9 mouse cellular contexts compared by ENCODE assay signal in the genomic region with DNA sequence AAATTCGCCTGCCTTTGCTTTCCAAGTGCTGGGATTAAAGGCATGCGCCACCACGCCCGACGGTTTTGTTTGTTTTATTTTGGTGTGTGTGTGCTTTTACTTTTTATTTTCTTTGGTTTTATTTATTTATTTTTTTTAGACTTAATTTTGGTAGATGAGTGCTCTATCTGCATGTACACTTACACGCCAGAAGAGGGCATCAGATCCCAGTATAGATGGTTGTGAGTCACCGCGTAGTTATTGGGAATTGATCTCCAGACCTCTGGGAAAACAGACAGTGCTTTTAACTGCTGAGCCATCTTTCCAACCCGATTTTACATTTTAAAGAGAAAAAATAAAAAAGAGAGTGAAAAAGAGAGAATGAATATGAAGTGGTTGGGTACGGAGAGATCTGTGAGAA. TPM values are rescaled to one million over a fixed set of nuclear protein-coding genes. Genes with fewer than 3 reads are reported as not detected.
DNase-seq lines count a peak whose midpoint lies in the region; ATAC-seq and TF ChIP-seq lines count a peak whose summit lies in the region.
"Had no signal": no experiment of that assay in that cellular context is flagged by ENCODE, and none has a peak within 500 bp of the region (broad histone marks: within the 10 kb centered on the region; RNA-seq: fewer than 3 reads in every experiment).

No protein-coding gene starts in this region.

- no peak overlapping the region for H3K4me2 ChIP-seq in lung, postnatal 0 days (replicated peaks; ENCODE audit: low read depth, low read length)
- H3K4me2 ChIP-seq: embryonic facial prominence, embryonic 12.5 days had no signal

- TF ChIP-seq CTCF in brain, embryonic 14.5 days (IDR thresholded peaks at IDR 0.05; ENCODE audit: borderline replicate concordance, extremely low read depth, insufficient read depth, insufficient read length), result peak; percentile 40; the same call in 1 of the 2 replicates
- peak; percentile 56 for TF ChIP-seq CTCF in lung, postnatal 0 days (IDR thresholded peaks at IDR 0.05)

- no peaks in the 10 kb centered on the region for H3K4me1 ChIP-seq in lung, postnatal 0 days (ENCODE audit: insufficient read depth, low read depth, low read length)
- H3K4me1 ChIP-seq: embryonic facial prominence, embryonic 12.5 days had no signal

- no peak overlapping the region for H3K4me3 ChIP-seq in lung, postnatal 0 days (ENCODE audit: low read depth, low read length)
- H3K4me3 ChIP-seq: embryonic facial prominence, embryonic 12.5 days had no signal

- H3K27ac ChIP-seq in lung, postnatal 0 days (ENCODE audit: low read length), result no peak overlapping the region
- H3K27ac ChIP-seq: embryonic facial prominence, embryonic 12.5 days had no signal

- WGBS in lung, postnatal 0 days, result 19% methylated on average over 9 of the region's 10 CpGs

- H3K9ac ChIP-seq in lung, postnatal 0 days (replicated peaks; ENCODE audit: low read depth), result no peak overlapping the region
- H3K9ac ChIP-seq: embryonic facial prominence, embryonic 12.5 days had no signal

- ATAC-seq in lung, postnatal 0 days, result no peak

- no peaks in the 10 kb centered on the region for H3K9me3 ChIP-seq in lung, postnatal 0 days (ENCODE audit: low read length)
- H3K9me3 ChIP-seq: embryonic facial prominence, embryonic 12.5 days had no signal

- peak; percentile 13 for DNase-seq in cerebellum, adult 8-10 months
- DNase-seq in cerebellum, postnatal 4 days (ENCODE audit: low spot score in 2 of 2), result no peak
- peak; percentile 0 to 3 for DNase-seq in left cerebral cortex, postnatal 14 days (ENCODE audit: low spot score in 2 of 2)
- no peak for DNase-seq in left cerebral cortex, adult 11 months (ENCODE audit: low spot score)
- DNase-seq in brain, embryonic 14.5 days (ENCODE audit: low read depth), result peak; percentile 56
- DNase-seq in lung, postnatal 0 days (ENCODE audit: low spot score), result peak; percentile 53
- no peak for DNase-seq in T-cell, adult 2 months (ENCODE audit: low spot score)
- no peak for DNase-seq in layer of hippocampus, postnatal 25 days (ENCODE audit: extremely low spot score in 1 of 2, low spot score in 1 of 2)

- no peak for TF ChIP-seq POLR2A in brain, embryonic 14.5 days (IDR thresholded peaks at IDR 0.05; ENCODE audit: borderline replicate concordance, extremely low read depth, insufficient read depth, insufficient read length, poor library complexity, severe bottlenecking)

- H3K27me3 ChIP-seq in lung, postnatal 0 days (replicated peaks; ENCODE audit: insufficient read depth, low read length), result no peaks in the 10 kb centered on the region
- H3K27me3 ChIP-seq: embryonic facial prominence, embryonic 12.5 days had no signal

- TF ChIP-seq EP300 in lung, postnatal 0 days (IDR thresholded peaks at IDR 0.05), result no peak

- no peaks in the 10 kb centered on the region for H3K36me3 ChIP-seq in lung, postnatal 0 days (ENCODE audit: insufficient read depth, low read length)
- H3K36me3 ChIP-seq: embryonic facial prominence, embryonic 12.5 days had no signal

- intact Hi-C loops in left cerebral cortex, postnatal 14 days (cut with DNase I), result no loop called here

RNA-seq across cellular contexts. Expression of a gene that starts 36.4 kb away (rescaled TPM):
- total RNA-seq in left cerebral cortex, postnatal 14 days (2021), result 10 to 100 TPM; 61.8 to 63.0 TPM
- 28.2 and 28.4 TPM in 2 replicates for polyA plus RNA-seq in brain, embryonic 14.5 days (2012; rRNA removed)
- polyA plus RNA-seq in lung, postnatal 0 days (2015; fragmentation: Nextera tagmentation; extraction: Ambion mirVana), result 12.4 and 14.6 TPM in 2 replicates
- total RNA-seq in layer of hippocampus, postnatal 25 days (2021), result 10 to 100 TPM; 70.3 to 72.0 TPM

Comparison
In these comparisons a context has a peak if more than half of its experiments do, and no peak if none do; other contexts are left out.
1. DNase-seq: peak in cerebellum, adult 8-10 months (single experiment), left cerebral cortex, postnatal 14 days (2 of 2), brain, embryonic 14.5 days (single experiment) and lung, postnatal 0 days (single experiment); none in cerebellum, postnatal 4 days (0 of 2), left cerebral cortex, adult 11 months (single experiment), T-cell, adult 2 months (single experiment) and layer of hippocampus, postnatal 25 days (0 of 2).